Mouse (Mus musculus): ENCODE results near the gene Ncam2.

Gene Ncam2

DNA sequence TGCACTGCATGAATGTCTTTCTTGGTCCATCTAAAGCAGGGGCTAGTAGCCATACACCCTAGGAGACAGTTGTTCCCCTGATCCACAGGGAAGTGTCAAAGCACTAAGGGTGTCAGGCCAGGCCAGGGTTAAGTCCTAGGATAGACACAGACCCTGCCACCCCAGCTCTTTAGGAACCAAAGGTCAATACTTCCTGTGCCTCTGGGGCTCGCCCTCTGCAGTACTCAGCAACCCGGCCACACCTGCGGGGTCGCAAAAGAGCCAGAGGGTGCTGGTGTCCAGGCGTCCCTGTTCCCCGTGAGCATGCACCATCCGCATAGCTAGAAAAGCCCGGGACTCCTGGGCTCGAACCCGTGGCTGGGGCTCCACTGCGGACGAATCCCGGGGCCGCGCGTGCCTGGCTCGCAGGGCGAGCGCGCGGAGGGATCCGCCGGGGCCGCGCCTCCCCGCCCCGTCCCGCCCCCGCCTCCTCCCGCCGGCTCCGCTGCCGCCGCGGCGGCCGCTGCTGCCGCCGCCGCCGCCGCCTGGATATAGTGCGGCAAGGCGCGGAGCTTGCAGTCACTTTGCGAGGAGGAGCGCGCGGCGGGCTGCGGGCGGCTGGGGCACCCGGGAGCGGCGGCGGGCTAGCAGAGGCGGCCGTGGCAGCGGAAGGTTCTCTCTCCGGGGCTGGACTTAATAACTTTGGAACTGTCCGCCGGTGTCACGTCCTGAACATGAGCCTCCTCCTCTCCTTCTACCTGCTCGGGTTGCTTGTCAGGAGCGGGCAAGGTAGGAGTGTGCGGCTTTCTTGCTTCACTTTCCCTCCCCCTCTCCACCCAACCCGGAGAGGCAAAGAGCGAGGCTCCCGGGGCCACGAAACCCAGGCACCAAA, at the start of gene Ncam2:
Ncam2 (plus strand) TSS at position 497 of the 871 bp plus-strand sequence.
- DNase-seq = peak; percentile 55 to 68

DNA sequence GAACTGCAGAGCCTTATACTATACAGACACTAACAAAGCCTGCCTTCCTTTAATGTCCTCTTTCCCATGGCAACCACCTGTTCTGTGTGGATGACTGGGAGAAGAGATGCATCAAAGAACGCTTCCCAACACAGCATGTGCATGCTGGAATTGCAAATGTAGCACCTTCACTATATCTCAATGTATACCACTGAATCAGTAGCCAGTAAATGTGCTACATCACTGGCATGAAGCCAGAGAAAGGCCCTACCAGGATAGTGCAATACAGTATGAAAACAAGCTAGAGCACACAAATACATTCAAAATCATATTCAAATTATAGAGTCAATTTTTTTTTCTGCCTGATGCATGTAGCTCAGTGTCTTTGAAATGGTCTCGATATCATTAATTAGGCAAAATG, 29.7 kb upstream of the Ncam2 start:
- no peak for DNase-seq

DNA sequence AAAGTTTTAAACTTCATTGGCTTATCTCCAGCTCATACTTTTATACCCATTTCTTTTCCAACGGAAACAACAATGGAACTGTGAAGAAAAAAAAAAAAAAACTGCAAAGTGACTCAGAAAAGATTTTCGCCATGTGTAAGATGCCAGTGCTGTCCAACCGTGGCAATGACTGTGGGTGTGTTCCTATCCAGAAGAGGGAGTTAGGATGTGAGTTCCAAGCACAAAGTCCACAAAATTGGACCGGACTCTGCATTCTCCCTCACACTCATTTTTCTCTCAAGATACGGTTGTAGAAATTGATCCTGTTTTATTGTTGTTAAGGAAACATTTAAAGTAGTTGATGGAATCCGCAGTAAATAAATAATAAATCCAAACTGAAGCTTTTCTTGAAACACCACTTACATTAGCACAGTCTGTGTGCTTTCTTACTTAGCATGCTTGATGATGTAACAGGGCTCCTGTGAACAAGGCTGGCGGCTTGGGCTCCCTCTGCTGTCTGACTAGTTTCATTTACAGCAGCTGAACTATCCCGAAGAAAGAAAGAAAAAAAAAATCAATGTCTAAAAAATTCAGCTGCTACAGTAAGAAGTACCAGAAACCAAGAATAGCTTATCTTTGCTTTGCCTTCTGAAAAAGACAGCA, 25.1 kb upstream of the Ncam2 start:
- DNase-seq = peak; percentile 15 to 29

DNA sequence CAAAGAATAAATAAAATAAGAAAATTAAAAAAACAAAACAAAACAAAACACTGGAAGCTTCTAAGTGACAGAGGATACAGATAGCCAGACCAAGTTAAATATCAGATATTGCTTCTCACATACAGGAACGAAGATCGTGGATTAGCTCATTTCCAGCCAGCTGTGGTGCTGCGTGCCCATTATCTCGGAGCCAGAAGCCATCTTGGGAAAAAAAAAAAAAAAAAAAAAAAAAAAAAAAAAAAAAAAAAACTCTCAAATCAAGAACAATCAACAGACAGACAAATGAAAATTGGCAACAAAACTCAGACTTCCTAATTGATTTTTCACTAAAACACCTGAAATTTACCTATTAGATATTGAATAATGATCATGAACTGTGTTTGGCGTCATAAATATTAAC, 20.7 kb upstream of the Ncam2 start:
- no peak for DNase-seq

DNA sequence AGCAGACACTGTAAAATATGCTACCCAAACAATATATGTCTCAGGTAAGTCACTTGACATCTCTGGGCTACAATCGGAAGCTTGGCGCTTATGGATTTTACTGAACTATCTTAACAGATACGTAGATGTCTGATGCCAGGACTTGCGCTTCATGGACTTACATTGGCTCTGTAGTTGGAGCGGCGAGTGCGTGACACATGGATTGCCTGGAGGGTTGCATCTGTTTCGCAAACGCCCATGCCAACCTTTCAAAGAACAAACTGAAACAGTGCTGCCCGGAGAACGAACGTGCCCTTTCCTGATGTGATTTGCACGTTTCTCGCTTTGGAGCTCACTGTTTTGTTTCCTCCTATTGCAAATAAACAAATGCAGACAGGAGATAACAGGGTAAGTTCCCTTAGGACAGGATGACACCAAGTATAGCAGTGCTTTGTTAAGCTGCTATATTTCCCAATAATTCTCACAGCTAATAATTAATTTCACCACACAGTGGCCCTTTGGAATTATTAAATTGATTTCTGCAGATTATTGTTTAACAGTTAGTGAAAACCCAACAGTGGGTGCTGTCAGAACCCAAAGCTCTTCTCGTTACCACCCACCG, 12.8 kb upstream of the Ncam2 start:
- DNase-seq = no peak

DNA sequence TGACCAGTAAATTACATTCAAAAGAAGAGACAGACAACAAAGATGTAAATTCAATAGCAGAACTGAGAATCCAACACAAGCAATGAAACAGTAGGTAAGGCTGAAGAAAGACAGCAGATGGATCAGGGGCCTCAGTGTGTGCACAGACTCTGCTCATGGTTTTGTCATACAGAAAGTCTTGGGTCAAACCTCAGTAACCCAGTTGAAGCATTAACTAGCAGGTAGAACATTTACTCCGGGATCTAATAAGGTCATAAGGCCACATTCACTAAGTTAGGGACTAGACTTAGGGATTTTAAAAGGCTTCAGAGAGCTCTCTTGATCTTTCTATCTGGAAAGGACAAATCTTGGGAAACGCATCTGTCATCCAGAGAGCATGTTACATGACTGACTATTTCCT, 8.9 kb upstream of the Ncam2 start:
- no peak for DNase-seq

DNA sequence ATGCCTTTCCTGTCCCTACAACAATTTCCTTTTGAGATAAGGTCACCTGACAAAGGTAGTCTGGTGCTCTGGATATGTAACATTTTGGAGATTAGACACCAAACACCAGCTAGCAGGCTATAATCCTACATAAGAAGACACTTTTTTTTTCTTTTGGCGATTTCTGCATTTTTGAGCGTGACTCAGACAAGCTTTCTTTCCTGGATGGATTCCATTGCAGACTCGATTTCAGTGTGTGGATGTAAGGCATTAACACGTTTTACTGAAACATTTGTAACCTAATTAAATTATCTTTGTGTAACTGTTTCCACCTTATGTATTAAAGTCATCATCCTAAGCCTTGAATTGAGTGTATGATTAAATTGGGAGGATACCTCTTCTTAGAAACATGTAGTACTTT, 7.9 kb upstream of the Ncam2 start:
- DNase-seq = no peak

DNA sequence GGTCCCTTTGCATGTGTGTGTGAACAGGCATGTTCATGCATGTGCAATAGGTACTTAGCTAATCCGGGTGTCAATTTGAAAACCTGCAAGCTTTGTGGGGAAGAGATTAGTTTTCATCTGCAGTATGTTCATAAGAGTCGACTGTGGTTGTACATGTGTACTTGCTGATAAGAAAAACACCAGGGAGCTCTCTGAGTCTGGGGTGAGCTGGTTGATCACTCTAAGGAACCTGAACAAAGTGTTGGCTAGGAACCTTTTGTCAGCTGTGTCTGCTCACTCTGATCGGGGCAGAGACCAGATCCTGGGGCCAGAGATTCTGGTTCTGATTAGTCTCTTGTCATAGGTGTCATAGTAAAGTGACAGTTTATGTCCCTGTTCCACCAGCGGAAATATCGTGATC, 1.0 kb upstream of the Ncam2 start:
- DNase-seq = no peak

DNA sequence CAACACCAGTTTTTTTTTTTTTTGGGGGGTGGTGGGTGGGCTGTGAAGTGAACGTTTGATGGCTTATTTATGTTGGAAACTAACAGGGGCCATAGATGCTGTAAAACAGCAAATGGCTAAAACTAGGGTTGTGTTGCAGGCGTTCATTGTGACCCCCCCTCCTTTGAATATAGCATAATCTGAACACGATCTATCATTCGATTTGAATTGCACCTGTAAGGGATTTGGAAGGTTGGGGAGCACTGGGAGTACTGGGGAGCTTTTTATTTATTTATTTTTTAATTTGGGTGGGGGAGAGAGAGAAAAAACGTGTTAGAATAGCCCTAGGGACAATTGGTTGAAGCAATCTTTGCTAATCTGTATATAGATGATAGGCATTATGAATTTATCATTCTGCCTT, 974 bp downstream of the Ncam2 start:
- no peak for DNase-seq

DNA sequence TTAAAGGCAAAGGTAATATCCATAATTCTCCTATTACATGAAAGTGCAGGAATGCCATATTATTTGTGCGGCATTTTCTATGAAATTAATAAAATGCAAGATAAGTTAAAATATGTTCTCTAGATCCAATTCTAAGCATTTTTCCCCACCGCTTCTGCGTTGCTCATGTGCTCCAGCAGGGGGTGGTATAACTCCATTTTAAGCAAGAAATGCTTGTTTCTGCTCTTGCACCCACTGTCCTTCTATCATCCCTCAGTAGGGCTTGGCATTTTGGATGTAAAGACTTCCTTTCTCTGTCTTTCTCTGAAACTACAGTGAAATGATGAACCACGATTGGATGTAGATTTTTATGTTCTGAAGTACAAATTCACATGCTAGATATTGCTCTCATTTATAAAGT, 1.5 kb downstream of the Ncam2 start:
- peak in 1 of 2 experiments; percentile 19 for DNase-seq

DNA sequence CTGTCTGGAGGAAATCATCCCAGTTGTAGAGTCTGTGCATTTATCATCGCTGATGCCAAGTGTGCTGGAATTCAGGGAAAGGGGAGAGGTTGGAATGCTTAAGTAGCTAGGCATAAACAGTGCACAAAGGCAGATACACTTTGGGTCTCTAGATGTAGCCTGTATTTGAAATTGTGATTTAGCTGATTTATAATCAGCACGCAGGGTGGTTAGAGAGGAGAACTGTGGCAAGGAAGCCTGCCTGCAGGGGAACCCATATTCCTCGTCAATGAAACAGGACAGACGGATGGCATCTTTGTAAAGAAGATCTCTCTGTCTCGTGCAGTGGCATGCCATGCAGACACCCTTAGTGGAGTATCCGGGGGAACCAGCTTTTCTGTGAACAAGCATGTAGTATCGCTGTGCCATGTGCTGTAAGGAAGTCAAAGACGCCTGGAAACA, 2.2 kb downstream of the Ncam2 start:
- no peak for DNase-seq

DNA sequence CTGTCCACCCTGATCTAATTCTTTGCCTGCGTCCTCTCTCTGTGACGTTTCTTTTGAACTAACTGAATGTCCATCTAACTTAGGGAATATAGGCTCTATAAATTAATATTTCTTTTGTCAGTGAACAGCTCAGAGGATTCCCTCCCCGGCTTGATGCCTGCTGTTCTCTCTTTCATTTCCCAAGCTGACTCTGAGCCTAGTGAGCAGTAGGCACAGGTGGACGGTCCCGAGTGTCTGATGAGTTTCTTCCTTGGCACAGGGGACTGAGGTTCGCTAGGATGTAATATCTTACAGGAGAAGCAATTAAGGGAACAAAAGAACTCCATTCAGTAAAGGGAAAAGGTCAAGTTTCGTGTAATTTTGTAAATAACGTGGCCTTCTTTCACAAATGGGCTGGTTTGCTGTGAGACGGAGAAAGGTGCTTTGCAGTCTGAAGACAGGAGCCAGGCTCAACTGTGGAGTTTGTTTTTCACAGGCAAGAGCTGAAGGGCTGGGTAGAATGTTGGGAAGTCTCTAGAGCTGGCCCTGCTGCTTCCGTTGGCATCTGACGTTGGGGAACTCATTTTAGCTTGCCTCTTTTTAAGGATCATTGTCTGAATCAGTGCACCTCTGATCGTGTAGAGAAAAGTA, 4.0 kb downstream of the Ncam2 start:
- DNase-seq = no peak

DNA sequence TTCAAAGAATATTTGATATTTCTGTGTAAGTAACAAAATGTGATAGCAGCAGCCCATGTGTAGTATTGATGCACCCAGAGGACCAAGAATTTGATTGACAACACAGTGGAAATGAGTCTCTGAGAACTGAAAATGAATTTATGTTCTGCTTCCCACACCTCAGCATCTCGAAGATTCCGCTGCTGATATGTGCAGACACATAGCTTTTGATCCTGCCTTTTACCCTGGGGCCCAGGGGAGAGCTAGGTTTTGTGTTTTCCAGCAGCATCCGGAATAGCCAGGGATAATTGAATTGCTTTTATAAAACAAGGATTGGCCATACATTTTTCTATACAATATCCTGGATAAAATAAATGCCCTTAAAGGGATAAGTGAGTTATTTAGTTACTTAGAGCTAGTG, 20.7 kb downstream of the Ncam2 start:
- DNase-seq = no peak

DNA sequence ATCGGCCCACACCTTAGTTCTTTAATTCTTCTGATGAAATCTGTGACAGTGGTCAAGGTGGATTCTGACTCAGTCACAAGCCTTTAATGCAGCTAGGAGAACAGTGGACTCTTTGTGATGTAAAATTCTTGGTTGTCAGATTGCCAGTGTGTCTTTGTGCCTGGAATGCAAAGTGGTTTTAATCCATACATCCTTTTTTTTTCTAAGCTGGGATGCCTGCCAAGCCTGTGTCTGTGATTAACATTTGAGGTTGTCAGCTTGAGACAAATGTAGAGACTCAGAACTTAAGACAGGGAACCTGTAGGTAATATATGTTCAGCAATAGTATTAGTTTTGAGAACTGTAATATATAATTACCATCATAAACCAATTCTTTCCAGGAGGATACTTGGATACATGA, 23.3 kb downstream of the Ncam2 start:
- DNase-seq = no peak

DNA sequence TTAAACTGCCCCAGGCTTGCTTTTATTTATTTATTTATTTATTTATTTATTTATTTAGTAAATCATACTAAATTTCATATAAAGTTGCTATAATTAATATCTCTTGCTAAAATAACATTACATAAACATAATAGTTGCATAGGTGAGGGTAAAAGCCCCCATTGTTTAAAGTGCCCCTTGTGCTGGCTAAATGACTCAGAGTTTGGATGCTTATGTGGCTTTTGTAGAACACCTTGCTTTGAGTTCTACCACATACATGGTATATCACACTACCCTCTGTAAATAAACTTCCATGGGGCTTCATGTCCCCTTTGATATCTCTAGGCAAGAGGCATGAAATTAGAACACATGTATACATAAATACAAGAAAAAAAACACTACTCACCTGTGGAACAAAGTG, 23.8 kb downstream of the Ncam2 start:
- no peak for DNase-seq

DNA sequence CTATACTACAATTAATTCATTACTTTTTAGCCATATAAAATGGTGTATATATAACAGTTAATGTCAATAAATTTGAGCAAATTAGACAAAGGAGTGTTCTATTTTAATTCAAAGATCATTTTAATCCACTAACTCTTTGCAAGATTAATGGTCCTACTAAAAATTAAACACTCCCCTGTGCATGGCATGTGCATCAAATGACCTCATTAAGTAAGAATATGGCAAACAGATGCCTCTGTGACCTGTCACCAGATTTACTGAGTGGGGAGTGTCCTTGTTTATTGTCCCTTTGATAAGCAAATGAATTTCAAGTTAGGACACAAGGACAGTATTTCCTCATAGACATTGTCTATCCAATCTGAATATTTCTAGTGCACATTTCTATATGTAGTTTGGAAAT, 54.4 kb downstream of the Ncam2 start:
- no peak for DNase-seq

DNA sequence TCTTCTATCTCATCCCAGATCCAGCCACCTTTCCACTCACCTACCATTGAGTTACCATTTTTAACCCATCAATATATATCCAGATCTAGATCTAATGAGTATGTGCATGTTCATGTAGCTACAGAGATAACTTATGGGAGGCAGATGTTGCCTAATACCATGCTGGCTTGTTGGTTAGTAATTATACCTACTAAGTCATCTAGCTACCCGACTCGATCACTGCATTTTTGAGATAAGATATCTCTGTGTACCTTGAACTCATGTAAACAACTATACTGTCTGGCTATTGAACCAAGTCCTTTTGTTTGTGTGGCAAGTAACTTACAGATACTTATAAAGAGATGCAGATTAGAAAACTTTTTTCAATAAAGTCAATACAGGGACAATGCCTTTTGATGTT, 59.9 kb downstream of the Ncam2 start:
- DNase-seq = no peak

DNA sequence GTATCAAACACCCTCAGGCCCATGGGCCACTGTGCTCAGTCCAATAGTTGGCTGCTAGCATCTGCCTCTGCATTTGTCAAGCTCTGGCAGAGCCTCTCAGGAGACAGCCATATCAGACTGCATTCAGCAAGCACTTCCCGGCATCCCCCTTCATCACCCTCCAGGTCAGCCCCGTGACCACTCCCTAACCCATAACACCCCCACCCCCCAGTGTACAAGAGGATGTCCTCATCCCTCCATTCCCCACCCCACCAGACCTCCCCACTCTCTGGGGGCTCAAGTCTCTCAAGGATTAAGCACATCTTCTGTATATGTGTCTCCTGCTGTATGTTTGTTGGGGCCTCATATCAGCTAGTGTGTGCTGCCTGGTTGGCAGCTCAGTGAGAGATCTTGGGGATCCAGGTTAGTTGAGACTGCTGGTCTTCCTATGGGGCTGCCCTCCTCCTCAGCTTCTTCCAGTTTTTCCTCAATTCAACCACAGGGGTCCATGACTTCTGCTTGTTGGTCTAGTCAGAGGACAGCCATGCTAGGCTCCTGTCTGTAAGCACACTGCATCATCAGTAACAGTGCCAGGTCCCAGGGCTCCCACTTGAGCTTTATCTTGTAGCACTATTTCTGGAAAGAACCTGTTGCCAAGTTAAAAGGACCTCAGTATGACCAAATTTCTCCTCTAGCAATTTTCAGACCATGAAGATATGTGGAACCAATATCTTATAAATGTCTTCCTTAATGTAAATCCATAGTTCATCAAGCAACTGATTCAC, 73.3 kb downstream of the Ncam2 start:
- DNase-seq = no peak

DNA sequence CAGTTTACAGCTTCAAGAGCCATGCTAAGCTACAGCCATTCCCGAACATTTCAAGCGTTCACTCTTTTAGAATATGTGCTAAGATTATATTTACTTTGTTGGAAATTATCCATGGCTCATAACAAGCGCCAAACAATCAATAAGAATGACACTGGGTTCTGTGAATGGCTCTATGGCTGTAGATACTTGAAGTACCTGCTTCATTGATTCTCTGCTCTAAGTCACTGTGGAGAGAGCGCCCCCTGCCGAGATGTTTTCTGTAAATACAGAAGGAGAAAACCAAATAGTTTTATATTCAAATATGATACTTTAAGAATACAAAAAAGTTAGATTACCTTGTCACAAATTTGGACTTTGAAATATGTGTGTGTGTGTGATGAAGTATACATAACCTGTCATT, 83.7 kb downstream of the Ncam2 start:
- DNase-seq = no peak

DNA sequence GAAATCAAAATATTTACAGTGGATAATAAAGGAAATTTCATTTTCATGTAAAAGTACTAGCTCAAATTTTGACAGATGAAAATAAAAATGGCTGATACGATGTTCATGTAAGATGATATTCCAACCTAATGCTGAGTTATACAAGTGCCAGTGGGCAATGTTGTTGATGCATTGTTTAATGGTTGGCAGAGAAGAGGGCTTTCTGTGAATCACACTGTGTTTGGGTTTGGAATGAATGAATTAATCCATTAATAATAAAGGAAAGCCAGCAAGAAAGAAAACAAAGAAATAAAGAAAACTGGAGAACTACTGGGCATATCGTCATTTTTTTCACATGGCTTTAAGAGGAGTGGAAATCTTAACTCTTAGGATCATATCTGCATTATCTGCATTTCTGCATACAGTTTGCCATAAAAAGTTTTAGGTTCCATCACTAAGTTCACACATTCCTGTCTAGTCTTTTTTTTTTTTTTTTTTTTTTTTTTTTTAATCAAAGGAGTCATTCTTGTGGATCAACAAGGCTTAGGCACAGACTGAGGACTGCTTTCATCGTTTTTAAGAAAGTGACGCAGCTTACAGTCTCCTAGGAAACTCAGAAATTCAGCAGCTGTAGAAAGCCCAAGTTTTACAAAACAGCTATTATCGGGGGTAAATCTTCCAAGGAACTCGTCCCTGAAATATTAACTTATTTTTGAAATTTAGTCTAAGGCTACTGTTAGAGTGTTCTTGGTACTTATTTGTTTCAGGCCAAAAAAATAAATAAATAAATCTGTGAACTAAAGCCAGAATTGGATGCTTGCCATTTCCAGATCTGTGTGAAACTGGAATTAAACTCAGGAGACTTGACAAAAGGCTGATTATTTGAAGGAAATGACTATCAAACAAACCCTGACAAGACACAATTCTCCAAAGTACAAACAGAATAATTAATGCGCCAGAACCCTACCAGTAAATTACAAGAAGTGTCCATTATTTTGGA, 84.7 kb downstream of the Ncam2 start:
- no peak for DNase-seq

DNA sequence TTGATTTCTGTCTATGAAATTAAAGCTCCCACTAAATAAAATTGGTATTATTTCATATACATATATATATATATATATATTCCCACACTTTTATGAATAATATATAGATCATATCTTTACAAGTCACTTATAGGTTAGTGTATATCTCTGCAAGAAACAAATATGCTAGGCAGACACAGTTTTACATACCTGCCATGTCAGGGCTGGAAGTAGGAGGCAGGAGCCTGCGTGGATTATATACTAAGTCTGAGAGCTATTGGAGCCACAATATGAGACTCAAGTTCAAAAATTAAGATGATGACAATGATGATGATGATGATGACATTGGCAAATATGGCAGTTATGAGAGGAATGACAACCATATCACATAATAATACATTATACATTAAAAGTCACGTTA, 85.4 kb downstream of the Ncam2 start:
- no peak for DNase-seq

DNA sequence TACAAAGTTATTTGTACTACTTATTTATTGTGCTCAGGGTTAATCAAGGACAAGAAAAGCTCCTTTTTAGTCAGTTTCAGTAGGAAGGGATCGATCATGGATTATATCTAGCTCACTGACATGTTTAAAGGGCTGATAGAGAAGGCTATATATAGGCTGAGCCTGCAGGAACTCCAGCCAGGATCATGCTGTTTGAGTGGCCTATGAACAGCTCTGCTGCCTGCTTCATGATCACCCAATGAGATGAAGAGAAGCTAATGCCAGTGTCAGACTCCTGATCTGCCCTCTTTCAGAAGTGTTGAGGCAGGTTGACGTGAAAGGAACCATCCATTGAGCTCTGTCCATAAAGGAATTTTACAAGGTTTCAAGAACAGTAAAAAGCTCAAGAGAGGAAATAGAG, 103.3 kb downstream of the Ncam2 start:
- DNase-seq = no peak

Data from lung, postnatal 4 days (tissue).